Mouse (Mus musculus): Measurements from ENCODE around the gene Slc43a2. TPM values are rescaled to one million over a fixed set of nuclear protein-coding genes. Genes with fewer than 3 reads are reported as not detected.
A peak's percentile ranks its signal among the peaks of the same experiment; 100 is the strongest.

The Slc43a2 gene
- 2.7 and 4.2 TPM in 2 replicates for polyA plus RNA-seq (2014; fragmentation: Nextera tagmentation; extraction: Ambion mirVana)

DNA sequence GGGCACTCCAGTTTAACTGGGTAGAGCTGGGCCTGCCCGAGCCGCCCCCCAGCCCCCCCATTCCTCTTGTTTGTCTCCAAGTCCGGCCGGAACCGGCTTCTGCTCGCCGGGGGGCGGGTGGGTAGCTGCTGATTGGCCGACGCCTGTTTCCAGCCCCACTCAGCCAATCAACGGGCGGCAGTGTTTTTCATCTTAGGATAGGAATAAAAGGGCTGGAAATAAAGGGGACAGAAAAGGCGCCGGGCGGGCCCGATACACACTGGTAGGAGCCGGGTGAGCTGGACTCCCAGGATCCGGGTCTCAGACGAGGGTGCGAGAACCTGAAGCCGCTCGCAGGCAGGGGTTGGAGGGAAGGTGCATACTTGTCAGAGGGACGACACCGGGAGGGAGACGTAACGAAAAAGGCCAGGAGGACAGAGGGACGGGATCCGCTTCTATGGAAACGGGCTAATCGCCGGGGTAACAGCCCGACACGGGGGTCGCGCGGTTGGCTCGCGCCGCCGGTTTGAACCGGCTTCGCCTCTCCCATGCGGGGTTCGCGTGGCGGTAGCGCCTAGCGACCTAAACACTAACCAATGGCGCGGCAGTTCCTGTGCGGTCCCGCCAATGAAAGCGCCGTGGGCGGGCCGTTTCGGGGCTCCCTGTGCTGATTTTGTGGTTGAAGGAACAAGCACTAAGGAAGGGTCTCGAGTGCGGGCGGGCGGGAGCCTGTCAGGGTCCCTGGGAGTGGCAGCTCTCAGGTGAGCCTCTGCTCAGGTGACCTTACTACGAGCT lies at the start of gene Slc43a2:
Gene Slc43a2 (plus strand): TSS at position 226 of the 774 bp plus-strand sequence.
- peak within 1 kb of the TSS; percentile 73 for H3K4me3 ChIP-seq (ENCODE audit: low read depth, low read length)

DNA sequence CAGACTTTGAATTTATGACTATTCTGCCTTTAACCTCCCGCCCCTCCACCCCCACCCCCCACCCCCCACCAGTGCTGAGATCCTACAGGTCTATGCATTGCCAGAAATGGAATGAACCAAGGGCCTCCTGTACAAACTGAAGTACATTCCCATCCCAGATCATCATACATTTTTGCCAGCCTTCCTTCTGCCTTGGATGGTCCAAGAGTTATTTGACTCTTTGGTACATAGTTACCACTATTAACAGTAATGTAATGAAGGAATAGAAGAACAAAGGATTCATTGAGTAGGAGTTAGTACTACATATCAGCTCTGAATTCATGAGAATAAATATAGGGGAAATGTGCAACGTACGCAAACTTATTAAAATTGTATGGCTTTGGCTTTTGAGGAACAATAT lies 45.3 kb upstream of the Slc43a2 start:
- WGBS (ENCODE audit: insufficient replicate concordance), result 24% methylated on average over 3 of the region's 3 CpGs
- no peak overlapping the region for H3K27ac ChIP-seq (ENCODE audit: low read depth, low read length)
- H3K4me3 ChIP-seq (ENCODE audit: low read depth, low read length), result no peak overlapping the region; the same call in 1 of the 2 replicates
- H3K9me3 ChIP-seq (replicated peaks; ENCODE audit: control insufficient read depth, low read length), result no peaks in the 10 kb centered on the region
- peak overlapping the region; percentile 92; the same call in 1 of the 2 replicates for H3K4me2 ChIP-seq
- H3K9ac ChIP-seq (ENCODE audit: low read depth, low read length), result no peak overlapping the region
- ATAC-seq (replicated peaks; ENCODE audit: insufficient number of reproducible peaks, low FRiP score, low TSS enrichment), result no peak
- H3K27me3 ChIP-seq (ENCODE audit: control insufficient read depth, insufficient read depth, low read length), result no peaks in the 10 kb centered on the region
- H3K36me3 ChIP-seq (ENCODE audit: control insufficient read depth, insufficient read depth, low read length), result peaks cover 16% of the 10 kb centered on the region
- H3K4me1 ChIP-seq (ENCODE audit: control insufficient read depth, insufficient read depth, low read length), result peaks cover 8% of the 10 kb centered on the region

More for the DNA sequence above, at the start of gene Slc43a2:
- Histone ChIP-seq H3K4me2 (peak within 1 kb of the TSS; percentile 100), H3K4me1 (ENCODE audit: control insufficient read depth, insufficient read depth, low read length) (peaks cover 12% of the 10 kb centered on the region), H3K9ac (ENCODE audit: low read depth, low read length) (peak within 1 kb of the TSS; percentile 86), H3K36me3 (ENCODE audit: control insufficient read depth, insufficient read depth, low read length) (no peaks in the 10 kb centered on the region), H3K27ac (ENCODE audit: low read depth, low read length) (peak within 1 kb of the TSS; percentile 85), H3K27me3 (ENCODE audit: control insufficient read depth, insufficient read depth, low read length) (0 out of 2 replicates have a peak, but pooled peaks cover 4% of the 10 kb centered on the region), H3K9me3 (replicated peaks; ENCODE audit: control insufficient read depth, low read length) (no peaks in the 10 kb centered on the region)
- peak; percentile 87 for ATAC-seq (replicated peaks; ENCODE audit: insufficient number of reproducible peaks, low FRiP score, low TSS enrichment)
- under 1% methylated on average over 62 of the region's 62 CpGs for WGBS (ENCODE audit: insufficient replicate concordance)

DNA sequence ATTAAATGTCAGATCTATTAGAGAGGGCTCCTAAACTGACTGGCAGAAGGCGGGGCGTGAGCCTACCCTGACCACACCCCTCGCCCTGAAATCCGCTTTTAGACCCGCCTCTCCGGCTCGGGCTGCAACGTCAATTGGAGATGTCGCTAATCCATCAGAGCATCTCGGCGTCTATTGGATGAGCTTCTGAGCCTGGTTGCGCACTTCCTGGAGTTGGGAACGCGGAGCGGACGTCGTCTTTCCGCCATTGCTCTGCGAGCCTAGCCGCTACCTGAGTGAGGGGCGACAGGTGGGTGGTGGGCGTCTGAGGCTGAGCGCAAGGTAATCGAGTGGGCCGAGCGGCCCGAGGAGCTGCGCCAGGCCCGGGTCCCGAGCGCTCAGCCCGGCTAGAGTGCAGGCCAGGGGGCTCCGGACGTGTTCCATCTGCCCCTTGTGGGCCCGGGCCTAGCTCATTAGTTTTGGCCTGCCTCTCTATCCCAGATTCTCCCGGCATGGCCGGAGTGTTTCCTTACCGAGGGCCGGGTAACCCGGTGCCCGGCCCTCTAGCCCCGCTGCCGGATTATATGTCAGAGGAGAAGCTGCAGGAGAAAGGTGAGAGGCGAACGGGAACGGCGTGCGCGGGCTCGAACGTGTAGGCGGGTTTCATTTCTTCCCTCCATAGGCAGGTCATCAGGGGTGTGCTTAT lies 44.8 kb upstream of the Slc43a2 start, which contains the start of gene Prpf8:
Gene Prpf8 (plus strand): TSS at position 216 of the 685 bp plus-strand sequence.
- H3K9ac ChIP-seq (ENCODE audit: low read depth, low read length), result peak within 1 kb of the TSS; percentile 91
- peaks cover 8% of the 10 kb centered on the region for H3K4me1 ChIP-seq (ENCODE audit: control insufficient read depth, insufficient read depth, low read length)
- ATAC-seq (replicated peaks; ENCODE audit: insufficient number of reproducible peaks, low FRiP score, low TSS enrichment), result peak; percentile 98
- under 1% methylated on average over 52 of the region's 52 CpGs for WGBS (ENCODE audit: insufficient replicate concordance)
- H3K4me3 ChIP-seq (ENCODE audit: low read depth, low read length), result peak within 1 kb of the TSS; percentile 84
- no peaks in the 10 kb centered on the region for H3K27me3 ChIP-seq (ENCODE audit: control insufficient read depth, insufficient read depth, low read length)
- no peaks in the 10 kb centered on the region for H3K9me3 ChIP-seq (replicated peaks; ENCODE audit: control insufficient read depth, low read length)
- H3K36me3 ChIP-seq (ENCODE audit: control insufficient read depth, insufficient read depth, low read length), result peaks cover 21% of the 10 kb centered on the region
- peak within 1 kb of the TSS; percentile 92 for H3K4me2 ChIP-seq
- 0 out of 2 replicates have a peak within 1 kb of the TSS, but pooled peaks have one; percentile 7 for H3K27ac ChIP-seq (ENCODE audit: low read depth, low read length)

DNA sequence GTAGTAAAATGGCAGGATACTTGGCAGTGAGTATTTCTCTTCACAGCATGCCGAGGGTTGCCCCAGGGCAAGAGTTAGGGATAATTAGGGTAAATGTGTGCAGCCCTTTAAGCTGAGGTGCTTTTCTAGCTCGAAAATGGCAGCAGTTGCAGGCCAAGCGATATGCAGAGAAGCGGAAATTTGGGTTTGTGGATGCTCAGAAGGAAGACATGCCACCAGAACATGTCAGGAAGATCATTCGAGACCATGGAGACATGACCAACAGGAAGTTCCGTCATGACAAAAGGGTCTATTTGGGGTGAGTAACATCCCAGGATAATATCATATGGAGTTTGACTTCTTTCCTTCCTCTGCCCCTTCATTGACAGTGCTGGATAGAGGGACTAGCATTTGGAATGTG lies 44.0 kb upstream of the Slc43a2 start:
- H3K27me3 ChIP-seq (ENCODE audit: control insufficient read depth, insufficient read depth, low read length), result no peaks in the 10 kb centered on the region
- ATAC-seq (replicated peaks; ENCODE audit: insufficient number of reproducible peaks, low FRiP score, low TSS enrichment), result no peak
- H3K9ac ChIP-seq (ENCODE audit: low read depth, low read length), result peak overlapping the region; percentile 91
- peaks cover 8% of the 10 kb centered on the region for H3K4me1 ChIP-seq (ENCODE audit: control insufficient read depth, insufficient read depth, low read length)
- H3K4me3 ChIP-seq (ENCODE audit: low read depth, low read length), result peak overlapping the region; percentile 84
- no peaks in the 10 kb centered on the region for H3K9me3 ChIP-seq (replicated peaks; ENCODE audit: control insufficient read depth, low read length)
- 34% methylated on average over 6 of the region's 6 CpGs for WGBS (ENCODE audit: insufficient replicate concordance)
- H3K27ac ChIP-seq (ENCODE audit: low read depth, low read length), result no peak overlapping the region
- peaks cover 28% of the 10 kb centered on the region for H3K36me3 ChIP-seq (ENCODE audit: control insufficient read depth, insufficient read depth, low read length)
- peak overlapping the region; percentile 92 for H3K4me2 ChIP-seq

DNA sequence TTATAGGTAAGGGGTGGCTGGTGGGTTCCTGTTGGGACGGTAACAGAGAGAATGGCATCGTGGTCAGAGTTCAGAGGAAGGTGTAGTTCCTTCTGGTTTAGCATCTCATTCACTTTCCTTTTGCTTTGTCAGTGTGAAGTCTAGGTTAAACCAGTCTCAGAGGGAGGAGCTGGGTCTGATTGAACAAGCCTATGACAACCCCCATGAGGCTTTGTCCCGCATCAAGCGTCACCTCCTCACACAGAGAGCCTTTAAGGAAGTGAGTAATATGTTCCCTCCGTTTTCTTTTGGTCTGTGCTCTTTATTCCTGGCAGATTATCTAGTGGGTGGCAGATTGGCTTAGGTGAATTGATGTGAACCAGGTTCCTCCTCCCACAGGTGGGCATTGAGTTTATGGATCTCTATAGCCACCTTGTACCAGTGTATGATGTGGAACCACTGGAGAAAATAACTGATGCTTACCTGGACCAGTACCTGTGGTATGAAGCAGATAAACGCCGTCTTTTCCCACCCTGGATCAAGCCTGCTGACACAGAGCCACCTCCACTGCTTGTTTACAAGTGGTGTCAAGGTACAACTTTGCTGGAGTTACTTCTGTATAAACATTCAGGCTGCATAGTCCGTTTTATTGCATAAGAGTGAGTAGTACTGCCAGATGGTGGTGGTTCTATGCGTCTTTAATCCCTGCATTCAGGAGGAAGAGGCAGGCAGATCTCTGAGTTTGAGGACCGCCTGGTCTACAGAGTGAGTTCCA lies 37.0 kb upstream of the Slc43a2 start:
- Histone ChIP-seq H3K4me3 (ENCODE audit: low read depth, low read length) (no peak overlapping the region), H3K4me1 (ENCODE audit: control insufficient read depth, insufficient read depth, low read length) (no peaks in the 10 kb centered on the region), H3K4me2 (no peak overlapping the region), H3K9ac (ENCODE audit: low read depth, low read length) (no peak overlapping the region), H3K9me3 (replicated peaks; ENCODE audit: control insufficient read depth, low read length) (no peaks in the 10 kb centered on the region), H3K27me3 (ENCODE audit: control insufficient read depth, insufficient read depth, low read length) (no peaks in the 10 kb centered on the region), H3K27ac (ENCODE audit: low read depth, low read length) (no peak overlapping the region), H3K36me3 (ENCODE audit: control insufficient read depth, insufficient read depth, low read length) (peaks cover 88% of the 10 kb centered on the region)
- 91% methylated on average over 10 of the region's 10 CpGs for WGBS (ENCODE audit: insufficient replicate concordance)
- no peak for ATAC-seq (replicated peaks; ENCODE audit: insufficient number of reproducible peaks, low FRiP score, low TSS enrichment)

DNA sequence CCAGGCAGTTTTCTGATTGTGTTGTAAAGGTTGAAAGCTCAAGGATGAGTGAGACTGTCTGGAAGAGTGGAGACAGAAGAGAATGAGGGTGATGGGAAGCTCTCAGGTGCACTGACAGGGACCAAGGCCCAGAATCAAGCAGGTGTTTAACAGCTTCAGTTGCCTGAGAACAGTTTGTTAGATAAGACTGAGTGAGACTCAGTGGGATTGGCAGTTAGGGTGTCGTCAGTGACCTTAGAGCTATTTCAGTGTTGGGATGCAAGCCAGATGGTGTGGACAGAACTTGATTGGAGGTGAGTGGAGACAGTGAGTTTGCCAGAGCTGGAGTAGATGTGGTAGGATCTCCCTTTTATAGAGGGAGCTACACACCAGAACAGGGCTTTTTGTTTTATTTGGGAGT lies 33.4 kb upstream of the Slc43a2 start:
- no peak overlapping the region for H3K4me3 ChIP-seq (ENCODE audit: low read depth, low read length)
- WGBS (ENCODE audit: insufficient replicate concordance), result 35% methylated on average over 1 of the region's 1 CpGs
- H3K4me2 ChIP-seq, result no peak overlapping the region
- no peaks in the 10 kb centered on the region for H3K9me3 ChIP-seq (replicated peaks; ENCODE audit: control insufficient read depth, low read length)
- peaks cover 91% of the 10 kb centered on the region for H3K36me3 ChIP-seq (ENCODE audit: control insufficient read depth, insufficient read depth, low read length)
- no peak overlapping the region for H3K9ac ChIP-seq (ENCODE audit: low read depth, low read length)
- no peak for ATAC-seq (replicated peaks; ENCODE audit: insufficient number of reproducible peaks, low FRiP score, low TSS enrichment)
- no peak overlapping the region for H3K27ac ChIP-seq (ENCODE audit: low read depth, low read length)
- no peaks in the 10 kb centered on the region for H3K27me3 ChIP-seq (ENCODE audit: control insufficient read depth, insufficient read depth, low read length)
- no peaks in the 10 kb centered on the region for H3K4me1 ChIP-seq (ENCODE audit: control insufficient read depth, insufficient read depth, low read length)

DNA sequence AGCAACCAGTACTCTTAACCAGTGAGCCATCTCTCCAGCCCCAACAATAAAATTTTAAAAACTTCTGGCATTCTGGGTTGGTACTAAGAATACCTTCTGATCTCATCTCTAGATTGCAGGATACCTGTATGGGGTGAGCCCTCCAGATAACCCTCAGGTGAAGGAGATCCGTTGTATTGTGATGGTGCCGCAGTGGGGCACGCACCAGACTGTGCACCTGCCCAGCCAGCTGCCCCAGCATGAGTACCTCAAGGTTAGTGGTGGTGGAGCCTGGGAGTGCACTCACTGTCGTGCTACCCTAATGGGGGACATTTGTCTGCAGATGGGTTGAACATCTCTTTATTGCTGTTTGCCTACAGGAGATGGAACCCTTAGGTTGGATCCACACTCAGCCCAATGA lies 23.3 kb upstream of the Slc43a2 start:
- Histone ChIP-seq H3K9ac (ENCODE audit: low read depth, low read length) (no peak overlapping the region), H3K27ac (ENCODE audit: low read depth, low read length) (no peak overlapping the region), H3K4me3 (ENCODE audit: low read depth, low read length) (no peak overlapping the region), H3K27me3 (ENCODE audit: control insufficient read depth, insufficient read depth, low read length) (no peaks in the 10 kb centered on the region), H3K9me3 (replicated peaks; ENCODE audit: control insufficient read depth, low read length) (no peaks in the 10 kb centered on the region), H3K4me2 (no peak overlapping the region), H3K4me1 (ENCODE audit: control insufficient read depth, insufficient read depth, low read length) (peaks cover 16% of the 10 kb centered on the region), H3K36me3 (ENCODE audit: control insufficient read depth, insufficient read depth, low read length) (peaks cover 47% of the 10 kb centered on the region)
- 90% methylated on average over 4 of the region's 4 CpGs for WGBS (ENCODE audit: insufficient replicate concordance)
- no peak for ATAC-seq (replicated peaks; ENCODE audit: insufficient number of reproducible peaks, low FRiP score, low TSS enrichment)

DNA sequence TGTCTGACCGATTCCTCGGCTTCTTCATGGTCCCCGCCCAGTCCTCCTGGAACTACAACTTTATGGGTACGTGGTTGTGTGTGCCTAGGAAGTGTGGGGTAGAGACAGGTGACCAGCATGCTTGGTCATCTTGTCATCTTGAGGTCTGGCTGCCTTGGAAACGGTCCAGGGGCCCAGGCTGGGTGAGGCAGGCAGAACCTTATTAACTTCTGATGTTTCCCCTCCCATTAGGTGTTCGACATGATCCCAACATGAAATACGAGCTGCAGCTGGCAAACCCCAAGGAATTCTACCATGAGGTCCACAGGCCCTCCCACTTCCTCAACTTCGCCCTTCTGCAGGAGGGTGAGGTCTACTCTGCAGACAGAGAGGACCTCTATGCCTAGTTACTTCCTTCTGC lies 22.6 kb upstream of the Slc43a2 start:
- 71% methylated on average over 8 of the region's 8 CpGs for WGBS (ENCODE audit: insufficient replicate concordance)
- H3K4me2 ChIP-seq, result no peak overlapping the region
- 0 out of 2 replicates have a peak overlapping the region, but pooled peaks have one; percentile 10 for H3K9ac ChIP-seq (ENCODE audit: low read depth, low read length)
- peaks cover 16% of the 10 kb centered on the region for H3K4me1 ChIP-seq (ENCODE audit: control insufficient read depth, insufficient read depth, low read length)
- no peaks in the 10 kb centered on the region for H3K27me3 ChIP-seq (ENCODE audit: control insufficient read depth, insufficient read depth, low read length)
- no peaks in the 10 kb centered on the region for H3K9me3 ChIP-seq (replicated peaks; ENCODE audit: control insufficient read depth, low read length)
- no peak overlapping the region for H3K4me3 ChIP-seq (ENCODE audit: low read depth, low read length)
- no peak for ATAC-seq (replicated peaks; ENCODE audit: insufficient number of reproducible peaks, low FRiP score, low TSS enrichment)
- peak overlapping the region; percentile 77; the same call in 1 of the 2 replicates for H3K27ac ChIP-seq (ENCODE audit: low read depth, low read length)
- H3K36me3 ChIP-seq (ENCODE audit: control insufficient read depth, insufficient read depth, low read length), result peaks cover 41% of the 10 kb centered on the region

Measured in heart, embryonic 11.5 days (tissue).